Mouse (Mus musculus): Measurements from ENCODE around the gene Tspan4.

Gene Tspan4

GRCm38 (mm10) chr7:141477578-141478269, 2.7 kb downstream of the Tspan4 start:
- peak; percentile 18 for DNase-seq

- DNase-seq: no peak
Measured at GRCm38 (mm10) chr7:141478270-141478748, 3.3 kb downstream of the Tspan4 start.

- DNase-seq: peak; percentile 76
Measured at GRCm38 (mm10) chr7:141480842-141481497, 5.9 kb downstream of the Tspan4 start.

- DNase-seq: peak; percentile 53
Measured at GRCm38 (mm10) chr7:141481498-141482401, 6.7 kb downstream of the Tspan4 start.

GRCm38 (mm10) chr7:141482531-141483024, 7.5 kb downstream of the Tspan4 start:
- no peak for DNase-seq

- DNase-seq: no peak
Measured at GRCm38 (mm10) chr7:141483114-141483653, 8.1 kb downstream of the Tspan4 start.

GRCm38 (mm10) chr7:141484186-141485120, 9.4 kb downstream of the Tspan4 start:
- no peak for DNase-seq

- no peak for DNase-seq
Measured at GRCm38 (mm10) chr7:141485186-141485585, 10.1 kb downstream of the Tspan4 start.

- DNase-seq: no peak
Measured at GRCm38 (mm10) chr7:141485606-141486005, 10.6 kb downstream of the Tspan4 start.

- DNase-seq: no peak
Measured at GRCm38 (mm10) chr7:141486239-141486638, 11.2 kb downstream of the Tspan4 start.

GRCm38 (mm10) chr7:141487141-141487540, 12.1 kb downstream of the Tspan4 start:
- no peak for DNase-seq

- DNase-seq: peak; percentile 40
Measured at GRCm38 (mm10) chr7:141491151-141491550, 16.1 kb downstream of the Tspan4 start.

GRCm38 (mm10) chr7:141492738-141493137, 17.7 kb downstream of the Tspan4 start:
- DNase-seq: no peak

- no peak for DNase-seq
Measured at GRCm38 (mm10) chr7:141493729-141494128, 18.7 kb downstream of the Tspan4 start.

GRCm38 (mm10) chr7:141495379-141495778, 20.3 kb downstream of the Tspan4 start:
- no peak for DNase-seq

GRCm38 (mm10) chr7:141495940-141496339, 20.9 kb downstream of the Tspan4 start:
- no peak for DNase-seq

- DNase-seq: no peak
Measured at GRCm38 (mm10) chr7:141497600-141497999, 22.6 kb downstream of the Tspan4 start.

- DNase-seq: no peak
Measured at GRCm38 (mm10) chr7:141501820-141502555, 26.9 kb downstream of the Tspan4 start.

- DNase-seq: no peak
Measured at GRCm38 (mm10) chr7:141502556-141502905, 27.5 kb downstream of the Tspan4 start.

- DNase-seq: no peak
Measured at GRCm38 (mm10) chr7:141506278-141506677, 31.2 kb downstream of the Tspan4 start.

GRCm38 (mm10) chr7:141508160-141508559, 33.1 kb downstream of the Tspan4 start:
- no peak for DNase-seq
